Mouse (Mus musculus) megakaryocyte, embryonic 14.5 days (primary cell): Measurements from ENCODE around the gene Siva1.

Experiments used
- FLI1 ChIP-seq: IDR thresholded peaks from 2 replicates; pipeline ENCODE4 v1.6.1; 2012; ENCODE audit warnings: low read length, inconsistent platforms, mixed read lengths
- GATA1 ChIP-seq: IDR thresholded peaks from 3 replicates; pipeline ENCODE4 v1.6.1; 2012; ENCODE audit warnings: mixed read lengths, low read length, inconsistent platforms, borderline replicate concordance

GRCm38 (mm10) chr12:112665881-112666544, 21.5 kb downstream of the Siva1 start:
- TF ChIP-seq GATA1 (no peak), FLI1 (no peak)
